Mouse (Mus musculus) c-Kit-positive CD71-positive TER-119-negative erythroid progenitor cells, embryonic 14.5 days (primary cell): ENCODE measurements around the gene H2al1b.
"Not testable (repeated sequence)": the region's sequence is repeated elsewhere in the genome, so short reads cannot be mapped to it uniquely, and the experiment has no call there.

Experiments
- DNase-seq: peaks from one replicate; pipeline ENCODE4 v3.0.0-alpha.2; 2013; ENCODE audit warnings: low read depth

Gene H2al1b

GRCm38 (mm10) chrX:11302132-11302531, at the start of gene H2al1b:
Gene H2al1b, plus strand, starts transcription at chrX:11302432.
- DNase-seq: not testable (repeated sequence)

DNA sequence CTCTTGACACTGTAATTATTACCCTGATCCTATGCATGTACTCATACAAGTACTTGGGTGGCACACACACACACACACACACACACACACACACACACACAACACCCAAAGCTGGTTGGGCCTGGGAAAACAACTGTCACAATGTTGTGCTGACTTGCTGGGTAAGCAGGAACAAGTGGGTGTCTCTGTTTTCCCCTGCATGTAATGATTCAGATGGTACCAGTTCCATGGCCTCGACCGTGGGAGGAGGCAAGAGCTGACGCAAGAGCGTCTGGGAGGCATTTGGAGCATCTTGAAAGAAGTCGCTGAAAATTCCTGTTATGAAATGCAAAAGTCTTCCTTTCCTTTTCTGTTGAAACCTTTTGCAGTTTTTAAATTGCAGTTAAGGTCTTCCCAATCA, 48.2 kb upstream of the H2al1b start:
- DNase-seq: no peak

GRCm38 (mm10) chrX:11254521-11255207, 47.6 kb upstream of the H2al1b start:
- no peak for DNase-seq

DNA sequence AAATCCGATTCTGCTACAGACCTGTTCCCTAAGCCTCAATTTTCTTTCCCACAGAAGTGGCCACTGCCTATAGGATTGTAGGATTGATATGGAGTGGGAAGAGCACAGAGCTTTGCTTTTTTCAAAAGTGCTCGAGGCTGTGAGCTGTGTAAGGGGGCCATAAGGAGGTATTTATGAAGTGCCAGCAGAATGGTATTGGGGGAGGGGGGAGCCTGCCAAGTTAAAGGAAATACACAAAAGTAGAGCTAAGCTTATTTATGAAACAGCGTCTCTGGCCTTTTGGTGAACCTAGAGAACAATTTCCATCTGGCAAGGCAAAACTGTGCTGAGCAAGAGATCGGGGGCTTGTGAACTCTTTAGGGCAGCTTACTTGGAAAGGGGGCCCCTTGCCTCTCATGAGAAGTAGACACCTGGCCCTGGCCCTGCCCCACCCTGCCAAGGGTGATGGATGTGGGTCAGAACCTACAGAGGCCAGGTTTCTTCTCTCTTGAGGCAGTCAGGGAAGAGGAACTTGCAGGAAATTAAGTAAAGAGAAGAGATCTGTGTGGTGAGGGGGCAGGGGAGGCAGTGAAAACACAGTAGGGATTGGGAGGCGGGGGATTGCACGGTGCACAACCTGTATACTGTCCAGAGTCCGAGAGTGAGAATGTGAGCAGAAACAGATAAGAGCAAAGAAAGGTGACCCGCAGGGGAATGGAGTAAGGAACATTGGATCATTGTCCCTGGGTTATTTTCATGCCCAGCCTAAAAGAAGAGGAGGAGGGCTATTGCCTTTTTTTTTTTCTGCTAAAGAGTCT, 46.5 kb upstream of the H2al1b start:
- no peak for DNase-seq

DNA sequence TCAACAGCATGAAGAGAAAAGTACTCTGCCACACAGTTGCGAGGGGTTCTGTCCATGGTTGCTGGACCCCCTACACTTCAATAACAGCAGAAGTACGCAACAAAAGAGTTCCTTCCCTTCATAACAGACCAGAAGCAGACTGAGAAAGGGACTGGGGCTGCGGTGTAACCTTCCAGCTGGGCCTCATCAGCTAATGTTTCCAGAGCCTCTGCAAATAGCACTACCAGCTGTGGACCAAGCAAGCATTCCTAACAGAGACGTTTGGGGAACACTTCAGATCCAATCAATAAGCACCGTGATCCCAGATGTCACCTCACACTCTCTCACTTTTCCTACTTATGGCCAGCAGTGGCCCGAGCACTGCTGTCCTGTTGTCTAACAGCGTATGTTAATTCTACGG, 37.3 kb upstream of the H2al1b start:
- no peak for DNase-seq

GRCm38 (mm10) chrX:11267791-11268190, 34.4 kb upstream of the H2al1b start:
- no peak for DNase-seq

DNA sequence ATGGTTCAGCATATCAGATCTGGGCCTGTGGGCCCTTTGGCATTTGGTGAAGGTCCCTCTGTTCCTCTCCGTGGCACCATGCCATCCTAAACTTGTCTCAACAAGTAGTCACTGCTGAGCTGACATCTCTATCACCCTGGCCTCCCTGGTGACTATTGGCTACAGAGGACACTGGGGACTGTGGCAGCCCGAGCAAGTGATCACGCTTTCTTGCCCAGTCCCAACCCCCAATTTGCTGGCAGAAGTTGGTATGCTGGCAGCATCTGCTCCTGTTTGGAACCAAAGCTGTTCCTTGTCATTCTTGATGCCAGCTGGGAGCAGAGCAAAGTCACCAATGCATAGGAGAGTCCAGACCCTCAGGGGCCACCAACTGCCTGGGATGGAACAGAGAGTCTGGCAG, 33.2 kb upstream of the H2al1b start:
- DNase-seq: no peak

DNA sequence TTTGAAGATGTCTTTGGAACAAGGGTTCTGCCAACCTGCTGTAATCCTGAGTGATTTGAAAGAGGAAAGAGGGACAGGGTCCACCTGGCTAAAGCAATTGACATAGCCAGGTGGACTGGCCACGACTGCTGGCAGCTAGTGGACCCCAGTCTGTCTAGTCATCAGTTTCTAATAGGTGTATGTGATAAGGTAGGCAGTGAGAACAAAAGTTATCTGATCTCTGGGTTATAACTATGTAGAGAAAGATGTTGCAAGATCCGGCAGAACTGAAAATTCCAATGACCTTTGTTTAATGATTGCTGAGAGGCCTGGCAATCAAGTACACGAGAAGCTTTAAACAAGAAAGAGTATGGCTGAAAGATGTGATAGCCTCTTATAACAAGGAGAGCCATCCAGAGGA, 29.0 kb upstream of the H2al1b start:
- no peak for DNase-seq

DNA sequence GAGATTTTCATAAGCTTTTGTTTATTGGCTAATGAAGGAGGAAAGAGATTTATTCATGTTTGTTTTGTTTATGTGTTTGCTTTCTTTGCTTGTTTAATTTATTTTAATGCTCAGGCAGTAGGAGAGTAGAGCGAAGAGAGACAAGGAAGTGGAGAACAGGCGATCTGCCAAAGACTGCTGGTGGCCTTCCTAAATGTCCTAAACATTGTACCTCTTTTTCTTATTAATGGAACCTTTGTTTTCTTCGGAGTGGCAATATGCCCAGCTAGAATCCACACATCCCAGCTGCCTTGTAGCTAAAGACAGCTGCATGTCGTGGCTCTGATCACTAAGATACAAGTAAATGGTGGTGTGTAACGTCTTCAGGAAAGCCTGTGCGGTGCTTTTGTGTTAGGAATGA, 25.1 kb upstream of the H2al1b start:
- no peak for DNase-seq

- no peak for DNase-seq
Measured at GRCm38 (mm10) chrX:11280741-11281140, 21.5 kb upstream of the H2al1b start.

DNA sequence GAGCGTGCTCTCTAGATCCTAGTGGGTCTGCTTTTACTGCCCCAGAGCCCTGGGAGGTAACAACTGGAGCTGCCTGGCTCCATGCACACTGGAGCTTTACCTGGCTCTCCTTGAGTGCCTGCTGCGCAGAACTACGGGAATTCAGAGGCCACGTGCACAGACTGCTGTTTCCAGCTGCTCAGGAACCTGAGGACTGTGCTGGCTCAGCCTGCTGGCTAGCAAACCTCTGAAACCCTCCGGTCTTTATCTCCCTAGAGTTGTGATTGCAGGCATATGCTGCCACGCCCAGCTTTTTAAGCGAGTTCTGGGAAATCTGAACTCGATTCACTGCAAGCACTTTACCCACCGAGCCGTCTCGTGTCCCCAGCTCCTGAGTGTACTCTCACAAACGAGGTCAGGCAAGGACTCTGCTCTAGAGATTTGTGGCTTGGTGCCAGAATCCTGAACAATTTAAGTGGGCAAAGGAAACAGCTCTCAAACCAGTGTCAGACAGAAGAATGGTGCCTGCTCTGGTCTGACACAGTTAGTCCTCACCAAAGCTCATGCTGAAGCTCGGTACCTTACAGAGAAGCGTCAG, 13.8 kb upstream of the H2al1b start:
- no peak for DNase-seq

GRCm38 (mm10) chrX:11289244-11289643, 13.0 kb upstream of the H2al1b start:
- no peak for DNase-seq

DNA sequence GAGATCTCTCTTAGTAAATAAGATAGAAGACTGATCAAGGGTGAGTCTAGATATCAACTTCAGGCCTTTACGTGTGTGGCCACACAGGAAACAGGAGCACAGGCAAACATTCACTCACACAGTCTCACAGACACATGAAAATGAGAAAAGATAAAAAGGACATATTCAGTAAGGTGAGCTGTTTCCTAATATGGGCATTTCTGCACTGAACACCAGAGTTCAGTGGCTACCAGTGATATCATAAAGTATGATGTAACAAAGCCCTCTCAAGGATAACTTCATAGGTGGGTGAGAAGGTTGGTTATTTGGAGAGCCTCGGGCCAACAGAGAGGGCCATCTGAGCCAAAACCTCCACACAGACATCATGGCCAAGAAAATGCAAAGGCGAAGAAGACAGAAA, 3.3 kb upstream of the H2al1b start, which contains the start of gene H2al1a:
Gene H2al1a (plus strand): TSS at position 301 of the 400 bp plus-strand sequence.
- DNase-seq: not testable (repeated sequence)

- not testable (repeated sequence) for DNase-seq
Measured at GRCm38 (mm10) chrX:11305355-11305754, 3.1 kb downstream of the H2al1b start, which contains the start of gene H2al1c. Gene H2al1c, plus strand, starts transcription at chrX:11305655.

GRCm38 (mm10) chrX:11308524-11308923, 6.3 kb downstream of the H2al1b start, which contains the start of gene H2al1d:
Gene H2al1d, plus strand, starts transcription at chrX:11308824.
- not testable (repeated sequence) for DNase-seq

DNA sequence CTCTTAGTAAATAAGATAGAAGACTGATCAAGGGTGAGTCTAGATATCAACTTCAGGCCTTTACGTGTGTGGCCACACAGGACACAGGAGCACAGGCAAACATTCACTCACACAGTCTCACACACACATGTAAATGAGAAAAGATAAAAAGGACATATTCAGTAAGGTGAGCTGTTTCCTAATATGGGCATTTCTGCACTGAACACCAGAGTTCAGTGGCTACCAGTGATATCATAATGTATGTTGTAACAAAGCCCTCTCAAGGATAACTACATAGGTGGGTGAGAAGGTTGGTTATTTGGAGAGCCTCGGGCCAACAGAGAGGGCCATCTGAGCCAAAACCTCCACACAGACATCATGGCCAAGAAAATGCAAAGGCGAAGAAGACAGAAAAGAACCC, 9.4 kb downstream of the H2al1b start, which contains the start of gene H2al1e:
Gene H2al1e (plus strand): TSS at position 301 of the 400 bp plus-strand sequence.
- DNase-seq: not testable (repeated sequence)

DNA sequence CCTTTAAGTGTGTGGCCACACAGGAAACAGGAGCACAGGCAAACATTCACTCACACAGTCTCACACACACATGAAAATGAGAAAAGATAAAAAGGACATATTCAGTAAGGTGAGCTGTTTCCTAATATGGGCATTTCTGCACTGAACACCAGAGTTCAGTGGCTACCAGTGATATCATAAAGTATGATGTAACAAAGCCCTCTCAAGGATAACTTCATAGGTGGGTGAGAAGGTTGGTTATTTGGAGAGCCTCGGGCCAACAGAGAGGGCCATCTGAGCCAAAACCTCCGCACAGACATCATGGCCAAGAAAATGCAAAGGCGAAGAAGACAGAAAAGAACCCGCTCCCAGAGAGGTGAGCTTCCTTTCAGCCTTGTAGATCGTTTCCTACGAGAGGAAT, 12.6 kb downstream of the H2al1b start, which contains the start of gene H2al1f:
Gene H2al1f (plus strand): TSS at position 301 of the 400 bp plus-strand sequence.
- not testable (repeated sequence) for DNase-seq

- not testable (repeated sequence) for DNase-seq
Measured at GRCm38 (mm10) chrX:11317956-11318355, 15.7 kb downstream of the H2al1b start, which contains the start of gene H2al1g. Gene H2al1g, plus strand, starts transcription at chrX:11318256.

DNA sequence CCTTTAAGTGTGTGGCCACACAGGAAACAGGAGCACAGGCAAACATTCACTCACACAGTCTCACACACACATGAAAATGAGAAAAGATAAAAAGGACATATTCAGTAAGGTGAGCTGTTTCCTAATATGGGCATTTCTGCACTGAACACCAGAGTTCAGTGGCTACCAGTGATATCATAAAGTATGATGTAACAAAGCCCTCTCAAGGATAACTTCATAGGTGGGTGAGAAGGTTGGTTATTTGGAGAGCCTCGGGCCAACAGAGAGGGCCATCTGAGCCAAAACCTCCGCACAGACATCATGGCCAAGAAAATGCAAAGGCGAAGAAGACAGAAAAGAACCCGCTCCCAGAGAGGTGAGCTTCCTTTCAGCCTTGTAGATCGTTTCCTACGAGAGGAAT, 19.0 kb downstream of the H2al1b start, which contains the start of gene H2al1h:
Gene H2al1h (plus strand): TSS at position 301 of the 400 bp plus-strand sequence.
- not testable (repeated sequence) for DNase-seq

DNA sequence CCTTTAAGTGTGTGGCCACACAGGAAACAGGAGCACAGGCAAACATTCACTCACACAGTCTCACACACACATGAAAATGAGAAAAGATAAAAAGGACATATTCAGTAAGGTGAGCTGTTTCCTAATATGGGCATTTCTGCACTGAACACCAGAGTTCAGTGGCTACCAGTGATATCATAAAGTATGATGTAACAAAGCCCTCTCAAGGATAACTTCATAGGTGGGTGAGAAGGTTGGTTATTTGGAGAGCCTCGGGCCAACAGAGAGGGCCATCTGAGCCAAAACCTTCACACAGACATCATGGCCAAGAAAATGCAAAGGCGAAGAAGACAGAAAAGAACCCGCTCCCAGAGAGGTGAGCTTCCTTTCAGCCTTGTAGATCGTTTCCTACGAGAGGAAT, 22.1 kb downstream of the H2al1b start, which contains the start of gene H2al1i:
Gene H2al1i (plus strand): TSS at position 301 of the 400 bp plus-strand sequence.
- not testable (repeated sequence) for DNase-seq

DNA sequence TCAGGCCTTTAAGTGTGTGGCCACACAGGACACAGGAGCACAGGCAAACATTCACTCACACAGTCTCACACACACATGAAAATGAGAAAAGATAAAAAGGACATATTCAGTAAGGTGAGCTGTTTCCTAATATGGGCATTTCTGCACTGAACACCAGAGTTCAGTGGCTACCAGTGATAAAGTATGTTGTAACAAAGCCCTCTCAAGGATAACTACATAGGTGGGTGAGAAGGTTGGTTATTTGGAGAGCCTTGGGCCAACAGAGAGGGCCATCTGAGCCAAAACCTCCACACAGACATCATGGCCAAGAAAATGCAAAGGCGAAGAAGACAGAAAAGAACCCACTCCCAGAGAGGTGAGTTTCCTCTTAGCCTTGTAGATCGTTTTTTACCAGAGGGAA, 25.3 kb downstream of the H2al1b start, which contains the start of gene H2al1j:
Gene H2al1j (plus strand): TSS at position 301 of the 400 bp plus-strand sequence.
- DNase-seq: not testable (repeated sequence)

DNA sequence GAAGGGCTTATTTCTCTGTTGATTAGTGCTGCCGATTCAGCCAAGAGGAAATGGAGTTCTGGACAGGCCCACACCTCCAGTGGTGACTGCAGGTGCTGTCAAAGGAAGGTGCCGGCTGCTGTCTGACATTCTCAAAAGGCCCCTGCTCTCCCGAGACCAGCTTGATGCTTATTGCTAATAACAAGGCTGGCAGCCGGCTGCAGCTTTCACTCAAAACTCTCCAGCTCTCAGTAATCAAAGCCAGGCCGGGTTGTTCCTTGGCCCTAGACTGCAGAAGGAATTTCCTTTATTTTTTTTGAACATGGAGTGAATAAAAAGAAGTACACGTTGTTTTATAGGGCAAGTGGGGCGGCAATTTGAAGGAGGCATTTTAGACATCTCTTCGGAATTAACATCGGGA, 43.5 kb downstream of the H2al1b start:
- DNase-seq: no peak
